Mouse (Mus musculus): ENCODE results near the gene Slc41a3. TPM values are rescaled to one million over a fixed set of nuclear protein-coding genes. Genes with fewer than 3 reads are reported as not detected.

Slc41a3 gene
- polyA plus RNA-seq, 1 experiment from 2014 or later = 3.3 TPM

DNA sequence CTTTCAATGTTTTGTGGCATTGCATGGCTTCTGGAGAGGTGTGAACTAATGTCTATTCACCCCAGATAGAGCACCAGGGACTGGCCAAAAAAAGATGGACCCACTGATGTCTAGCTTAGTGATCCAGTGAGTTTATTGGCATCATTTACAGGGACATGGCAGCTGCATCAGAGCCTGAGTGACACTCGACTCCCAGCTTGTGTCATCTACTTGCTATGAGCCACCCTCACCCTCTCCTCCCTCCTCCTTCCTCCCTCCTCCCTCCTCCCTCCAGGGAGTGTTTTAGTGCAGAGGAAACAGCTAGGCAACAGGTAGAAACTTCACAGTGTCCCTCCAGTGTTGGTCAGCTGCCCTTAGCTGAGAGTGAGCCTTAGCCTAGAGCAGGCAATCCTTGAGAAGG is 9.6 kb upstream of the Slc41a3 start:
- no peaks in the 10 kb centered on the region for H3K36me3 ChIP-seq (ENCODE audit: control insufficient read depth, insufficient read depth)
- no peak for ATAC-seq
- WGBS = 82% methylated on average over 1 of the region's 1 CpGs

DNA sequence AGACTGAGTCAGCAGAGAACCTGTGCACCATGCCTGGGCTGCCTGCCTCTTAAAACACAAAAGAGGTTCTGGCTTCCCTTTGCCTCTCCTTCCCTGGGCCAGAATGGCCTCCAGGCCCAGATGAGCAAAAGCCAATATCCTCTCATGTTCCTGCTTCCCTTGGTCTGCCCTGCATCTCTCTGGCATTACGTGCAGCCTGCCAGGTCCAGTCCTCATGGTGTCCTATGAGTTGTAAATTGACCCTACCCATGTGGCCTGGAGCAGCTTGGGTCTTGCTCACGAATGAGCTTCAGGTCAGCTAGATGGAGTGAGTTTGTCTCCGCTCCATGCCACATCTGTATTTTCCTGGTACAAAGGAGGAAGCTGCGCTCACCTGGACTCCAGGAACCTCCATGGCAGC is 7.5 kb upstream of the Slc41a3 start:
- Histone ChIP-seq H3K27me3 (replicated peaks; ENCODE audit: control insufficient read depth, insufficient read depth, low read length) (no peaks in the 10 kb centered on the region), H3K4me2 (ENCODE audit: low read length) (no peak overlapping the region), H3K4me1 (replicated peaks; ENCODE audit: control insufficient read depth, insufficient read depth, low read length) (no peaks in the 10 kb centered on the region), H3K9me3 (ENCODE audit: control insufficient read depth, low read length) (no peaks in the 10 kb centered on the region), H3K36me3 (ENCODE audit: control insufficient read depth, insufficient read depth) (no peaks in the 10 kb centered on the region), H3K27ac (ENCODE audit: low read length) (no peak overlapping the region), H3K4me3 (replicated peaks; ENCODE audit: low read length) (no peak overlapping the region), H3K9ac (replicated peaks; ENCODE audit: low read depth, low read length) (no peak overlapping the region)
- WGBS = 86% methylated on average over 4 of the region's 4 CpGs
- ATAC-seq = no peak

More for the DNA sequence above, 9.6 kb upstream of the Slc41a3 start:
- no peak overlapping the region for H3K9ac ChIP-seq (replicated peaks; ENCODE audit: low read depth, low read length)
- H3K9me3 ChIP-seq (ENCODE audit: control insufficient read depth, low read length) = no peaks in the 10 kb centered on the region
- H3K27me3 ChIP-seq (replicated peaks; ENCODE audit: control insufficient read depth, insufficient read depth, low read length) = no peaks in the 10 kb centered on the region
- no peaks in the 10 kb centered on the region for H3K4me1 ChIP-seq (replicated peaks; ENCODE audit: control insufficient read depth, insufficient read depth, low read length)
- no peak overlapping the region for H3K4me3 ChIP-seq (replicated peaks; ENCODE audit: low read length)
- no peak overlapping the region for H3K4me2 ChIP-seq (ENCODE audit: low read length)
- H3K27ac ChIP-seq (ENCODE audit: low read length) = no peak overlapping the region

GRCm38 (mm10) chr6:90597592-90597991 is 6.9 kb upstream of the Slc41a3 start:
- no peaks in the 10 kb centered on the region for H3K9me3 ChIP-seq (ENCODE audit: control insufficient read depth, low read length)
- no peaks in the 10 kb centered on the region for H3K4me1 ChIP-seq (replicated peaks; ENCODE audit: control insufficient read depth, insufficient read depth, low read length)
- no peak for ATAC-seq
- WGBS = 71% methylated on average over 2 of the region's 2 CpGs
- H3K27ac ChIP-seq (ENCODE audit: low read length) = no peak overlapping the region
- no peak overlapping the region for H3K4me2 ChIP-seq (ENCODE audit: low read length)
- no peaks in the 10 kb centered on the region for H3K27me3 ChIP-seq (replicated peaks; ENCODE audit: control insufficient read depth, insufficient read depth, low read length)
- no peaks in the 10 kb centered on the region for H3K36me3 ChIP-seq (ENCODE audit: control insufficient read depth, insufficient read depth)
- no peak overlapping the region for H3K9ac ChIP-seq (replicated peaks; ENCODE audit: low read depth, low read length)
- H3K4me3 ChIP-seq (replicated peaks; ENCODE audit: low read length) = no peak overlapping the region

GRCm38 (mm10) chr6:90598197-90598596 is 6.3 kb upstream of the Slc41a3 start:
- H3K4me3 ChIP-seq (replicated peaks; ENCODE audit: low read length) = no peak overlapping the region
- no peaks in the 10 kb centered on the region for H3K36me3 ChIP-seq (ENCODE audit: control insufficient read depth, insufficient read depth)
- H3K4me2 ChIP-seq (ENCODE audit: low read length) = no peak overlapping the region
- H3K4me1 ChIP-seq (replicated peaks; ENCODE audit: control insufficient read depth, insufficient read depth, low read length) = no peaks in the 10 kb centered on the region
- ATAC-seq = no peak
- 94% methylated on average over 6 of the region's 6 CpGs for WGBS
- H3K9ac ChIP-seq (replicated peaks; ENCODE audit: low read depth, low read length) = no peak overlapping the region
- H3K27me3 ChIP-seq (replicated peaks; ENCODE audit: control insufficient read depth, insufficient read depth, low read length) = no peaks in the 10 kb centered on the region
- H3K9me3 ChIP-seq (ENCODE audit: control insufficient read depth, low read length) = no peaks in the 10 kb centered on the region
- no peak overlapping the region for H3K27ac ChIP-seq (ENCODE audit: low read length)

DNA sequence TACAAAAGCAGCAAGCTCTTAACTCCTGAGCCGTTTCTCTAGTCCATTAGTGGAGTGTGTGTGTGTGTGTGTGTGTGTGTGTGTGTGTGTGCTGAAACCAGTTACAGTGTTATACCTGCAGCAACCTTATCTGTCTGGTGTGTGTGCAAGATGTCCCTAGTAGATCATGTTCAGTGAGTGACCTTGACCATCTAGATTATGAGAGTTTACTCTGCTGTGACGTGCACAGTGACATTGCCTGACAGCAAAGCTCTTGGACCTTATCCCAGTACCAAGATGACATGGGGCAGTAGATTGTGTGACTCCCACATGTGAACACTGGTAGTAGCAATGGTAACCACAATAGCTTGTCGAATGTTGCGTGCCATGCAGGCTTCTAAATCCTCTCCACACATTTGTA is 4.2 kb upstream of the Slc41a3 start:
- WGBS = 81% methylated on average over 4 of the region's 4 CpGs

GRCm38 (mm10) chr6:90601736-90602135 is 2.8 kb upstream of the Slc41a3 start:
- Histone ChIP-seq H3K4me3 (replicated peaks; ENCODE audit: low read length) (no peak overlapping the region), H3K4me1 (replicated peaks; ENCODE audit: control insufficient read depth, insufficient read depth, low read length) (peaks cover 5% of the 10 kb centered on the region), H3K9ac (replicated peaks; ENCODE audit: low read depth, low read length) (no peak overlapping the region), H3K27me3 (replicated peaks; ENCODE audit: control insufficient read depth, insufficient read depth, low read length) (no peaks in the 10 kb centered on the region), H3K27ac (ENCODE audit: low read length) (no peak overlapping the region), H3K36me3 (ENCODE audit: control insufficient read depth, insufficient read depth) (no peaks in the 10 kb centered on the region), H3K9me3 (ENCODE audit: control insufficient read depth, low read length) (no peaks in the 10 kb centered on the region), H3K4me2 (ENCODE audit: low read length) (no peak overlapping the region)
- no peak for ATAC-seq
- WGBS = 59% methylated on average over 7 of the region's 7 CpGs

More for the DNA sequence above, 4.2 kb upstream of the Slc41a3 start:
- Histone ChIP-seq H3K27me3 (replicated peaks; ENCODE audit: control insufficient read depth, insufficient read depth, low read length) (no peaks in the 10 kb centered on the region), H3K4me3 (replicated peaks; ENCODE audit: low read length) (no peak overlapping the region), H3K4me2 (ENCODE audit: low read length) (no peak overlapping the region), H3K9ac (replicated peaks; ENCODE audit: low read depth, low read length) (no peak overlapping the region), H3K9me3 (ENCODE audit: control insufficient read depth, low read length) (no peaks in the 10 kb centered on the region), H3K4me1 (replicated peaks; ENCODE audit: control insufficient read depth, insufficient read depth, low read length) (peaks cover 5% of the 10 kb centered on the region), H3K27ac (ENCODE audit: low read length) (no peak overlapping the region), H3K36me3 (ENCODE audit: control insufficient read depth, insufficient read depth) (no peaks in the 10 kb centered on the region)
- ATAC-seq = no peak

GRCm38 (mm10) chr6:90602304-90602703 is 2.2 kb upstream of the Slc41a3 start:
- no peak overlapping the region for H3K9ac ChIP-seq (replicated peaks; ENCODE audit: low read depth, low read length)
- no peak overlapping the region for H3K27ac ChIP-seq (ENCODE audit: low read length)
- H3K27me3 ChIP-seq (replicated peaks; ENCODE audit: control insufficient read depth, insufficient read depth, low read length) = no peaks in the 10 kb centered on the region
- peaks cover 5% of the 10 kb centered on the region for H3K4me1 ChIP-seq (replicated peaks; ENCODE audit: control insufficient read depth, insufficient read depth, low read length)
- no peaks in the 10 kb centered on the region for H3K36me3 ChIP-seq (ENCODE audit: control insufficient read depth, insufficient read depth)
- ATAC-seq = no peak
- WGBS = 93% methylated on average over 3 of the region's 3 CpGs
- H3K4me2 ChIP-seq (ENCODE audit: low read length) = no peak overlapping the region
- no peak overlapping the region for H3K4me3 ChIP-seq (replicated peaks; ENCODE audit: low read length)
- H3K9me3 ChIP-seq (ENCODE audit: control insufficient read depth, low read length) = no peaks in the 10 kb centered on the region

- H3K9ac ChIP-seq (replicated peaks; ENCODE audit: low read depth, low read length) = no peak overlapping the region
- H3K27ac ChIP-seq (ENCODE audit: low read length) = no peak overlapping the region
- H3K4me3 ChIP-seq (replicated peaks; ENCODE audit: low read length) = no peak overlapping the region
- no peaks in the 10 kb centered on the region for H3K9me3 ChIP-seq (ENCODE audit: control insufficient read depth, low read length)
- H3K27me3 ChIP-seq (replicated peaks; ENCODE audit: control insufficient read depth, insufficient read depth, low read length) = no peaks in the 10 kb centered on the region
- no peak for ATAC-seq
- H3K4me1 ChIP-seq (replicated peaks; ENCODE audit: control insufficient read depth, insufficient read depth, low read length) = peaks cover 5% of the 10 kb centered on the region
- H3K4me2 ChIP-seq (ENCODE audit: low read length) = no peak overlapping the region
- WGBS = 63% methylated on average over 7 of the region's 7 CpGs
- no peaks in the 10 kb centered on the region for H3K36me3 ChIP-seq (ENCODE audit: control insufficient read depth, insufficient read depth)
These were observed 1.4 kb upstream of the Slc41a3 start for GRCm38 (mm10) chr6:90603126-90603525.

- Histone ChIP-seq H3K4me1 (replicated peaks; ENCODE audit: control insufficient read depth, insufficient read depth, low read length) (peaks cover 5% of the 10 kb centered on the region), H3K4me3 (replicated peaks; ENCODE audit: low read length) (peak overlapping the region; percentile 60), H3K27me3 (replicated peaks; ENCODE audit: control insufficient read depth, insufficient read depth, low read length) (no peaks in the 10 kb centered on the region), H3K9ac (replicated peaks; ENCODE audit: low read depth, low read length) (no peak overlapping the region), H3K36me3 (ENCODE audit: control insufficient read depth, insufficient read depth) (no peaks in the 10 kb centered on the region), H3K4me2 (ENCODE audit: low read length) (peak overlapping the region; percentile 73), H3K9me3 (ENCODE audit: control insufficient read depth, low read length) (no peaks in the 10 kb centered on the region), H3K27ac (ENCODE audit: low read length) (no peak overlapping the region)
- peak; percentile 8 for ATAC-seq
- 56% methylated on average over 3 of the region's 3 CpGs for WGBS
These were observed 395 bp upstream of the Slc41a3 start for GRCm38 (mm10) chr6:90604130-90604529.

GRCm38 (mm10) chr6:90605298-90605665 is 757 bp downstream of the Slc41a3 start:
- Histone ChIP-seq H3K27ac (ENCODE audit: low read length) (no peak overlapping the region), H3K9me3 (ENCODE audit: control insufficient read depth, low read length) (no peaks in the 10 kb centered on the region)
- 13% methylated on average over 5 of the region's 5 CpGs for WGBS

More at GRCm38 (mm10) chr6:90605298-90605665, 757 bp downstream of the Slc41a3 start:
- H3K4me1 ChIP-seq (replicated peaks; ENCODE audit: control insufficient read depth, insufficient read depth, low read length) = peaks cover 5% of the 10 kb centered on the region
- peak; percentile 3; the same call in 1 of the 2 replicates for ATAC-seq
- H3K36me3 ChIP-seq (ENCODE audit: control insufficient read depth, insufficient read depth) = no peaks in the 10 kb centered on the region
- H3K4me2 ChIP-seq (ENCODE audit: low read length) = peak overlapping the region; percentile 73
- no peaks in the 10 kb centered on the region for H3K27me3 ChIP-seq (replicated peaks; ENCODE audit: control insufficient read depth, insufficient read depth, low read length)
- peak overlapping the region; percentile 76 for H3K9ac ChIP-seq (replicated peaks; ENCODE audit: low read depth, low read length)
- peak overlapping the region; percentile 60 for H3K4me3 ChIP-seq (replicated peaks; ENCODE audit: low read length)
